Mouse (Mus musculus): ENCODE data around the gene Clec16a. TPM values are rescaled to one million over a fixed set of nuclear protein-coding genes. Genes with fewer than 3 reads are reported as not detected.

Clec16a gene
- total RNA-seq, 2 experiments from 2014 or later, result 64.0 to 67.3 TPM

- DNase-seq (ENCODE audit: low spot score), result no peak
Observed at GRCm38 (mm10) chr16:10641146-10641545, 96.0 kb downstream of the Clec16a start.

DNA sequence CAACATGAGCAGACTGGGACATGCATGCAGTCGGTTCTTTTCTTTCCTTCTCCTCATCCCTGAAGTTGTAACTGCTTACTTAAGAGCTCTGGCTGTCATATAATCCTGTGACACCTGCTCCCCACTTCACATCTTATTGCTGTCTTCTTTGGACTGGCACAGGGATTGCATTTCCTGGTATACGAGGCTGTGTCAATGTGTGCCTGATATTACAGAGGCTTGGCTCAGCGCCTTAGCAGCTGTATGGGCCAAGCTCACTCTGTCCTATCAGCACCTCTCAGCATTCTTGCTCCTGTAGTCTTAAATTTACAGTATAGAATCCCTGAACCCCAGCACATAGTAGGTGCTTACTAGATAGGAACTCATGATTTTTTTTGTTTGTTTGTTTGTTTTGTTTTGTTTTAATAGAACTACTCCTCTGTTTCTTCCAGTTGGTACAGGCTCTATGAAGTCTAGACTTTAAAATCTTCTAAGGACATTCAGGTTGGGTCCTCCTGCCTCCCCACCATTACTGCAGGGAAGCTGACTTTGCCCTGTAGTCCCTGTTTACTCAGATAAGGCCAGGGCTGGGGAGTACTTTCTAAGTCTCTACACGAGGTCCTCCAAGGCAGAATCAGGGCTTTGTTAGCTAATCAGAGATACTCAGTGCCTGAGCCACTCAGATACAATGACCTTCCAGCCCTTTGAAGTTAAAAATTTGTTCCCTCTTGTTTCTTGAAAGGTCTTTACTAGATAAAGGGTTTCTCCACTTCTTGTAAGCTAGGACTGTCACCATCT, 97.9 kb downstream of the Clec16a start:
- DNase-seq (ENCODE audit: low spot score), result peak; percentile 72

GRCm38 (mm10) chr16:10644238-10644637, 99.1 kb downstream of the Clec16a start:
- no peak for DNase-seq (ENCODE audit: low spot score)

GRCm38 (mm10) chr16:10644731-10645130, 99.6 kb downstream of the Clec16a start:
- no peak for DNase-seq (ENCODE audit: low spot score)

- DNase-seq (ENCODE audit: low spot score), result no peak
Observed at GRCm38 (mm10) chr16:10651804-10652203, 106.7 kb downstream of the Clec16a start.

DNA sequence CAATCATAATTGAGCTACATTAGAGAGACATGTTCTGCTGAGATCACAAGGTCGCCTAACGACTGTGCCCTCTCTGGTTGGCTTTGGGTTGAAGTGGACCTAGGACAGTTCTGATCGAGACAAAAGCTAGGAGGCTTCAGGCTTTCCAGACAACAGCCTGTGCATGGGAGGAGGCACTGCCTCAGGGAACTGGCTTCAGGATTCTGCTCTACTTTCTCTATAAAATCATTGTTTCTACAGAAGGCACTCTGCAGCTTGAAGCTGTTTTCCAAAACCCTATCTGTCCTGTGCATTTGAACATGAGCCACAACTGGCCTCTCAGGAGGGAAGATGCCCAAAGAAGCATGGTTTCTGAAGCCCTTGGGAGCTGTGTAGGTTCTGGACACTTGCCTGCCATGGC, 107.8 kb downstream of the Clec16a start:
- no peak for DNase-seq (ENCODE audit: low spot score)

- no peak for DNase-seq (ENCODE audit: low spot score)
Observed at GRCm38 (mm10) chr16:10655236-10655635, 110.1 kb downstream of the Clec16a start.

- no peak for DNase-seq (ENCODE audit: low spot score)
Observed at GRCm38 (mm10) chr16:10655926-10656325, 110.8 kb downstream of the Clec16a start.

DNA sequence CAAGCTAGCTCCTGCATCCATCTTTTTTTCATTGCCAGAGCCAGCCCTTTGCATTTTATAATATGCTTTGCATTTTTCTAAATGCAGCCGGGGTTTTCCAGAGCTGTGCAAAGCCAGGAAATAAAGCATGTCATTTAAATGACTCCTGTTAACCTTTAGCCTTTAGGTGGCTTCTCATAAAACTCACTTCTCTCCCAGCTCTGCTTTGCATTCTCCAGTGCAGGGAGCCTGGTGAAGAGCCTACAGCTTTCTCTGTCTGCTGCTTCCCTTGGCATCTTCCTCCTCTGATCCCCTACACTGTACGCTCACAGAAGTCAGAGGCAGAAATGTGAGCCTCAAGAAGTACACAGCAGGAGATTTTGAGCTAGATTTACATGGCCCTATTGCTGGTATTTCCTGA, 111.3 kb downstream of the Clec16a start:
- no peak for DNase-seq (ENCODE audit: low spot score)

GRCm38 (mm10) chr16:10656939-10657338, 111.8 kb downstream of the Clec16a start:
- no peak for DNase-seq (ENCODE audit: low spot score)

DNA sequence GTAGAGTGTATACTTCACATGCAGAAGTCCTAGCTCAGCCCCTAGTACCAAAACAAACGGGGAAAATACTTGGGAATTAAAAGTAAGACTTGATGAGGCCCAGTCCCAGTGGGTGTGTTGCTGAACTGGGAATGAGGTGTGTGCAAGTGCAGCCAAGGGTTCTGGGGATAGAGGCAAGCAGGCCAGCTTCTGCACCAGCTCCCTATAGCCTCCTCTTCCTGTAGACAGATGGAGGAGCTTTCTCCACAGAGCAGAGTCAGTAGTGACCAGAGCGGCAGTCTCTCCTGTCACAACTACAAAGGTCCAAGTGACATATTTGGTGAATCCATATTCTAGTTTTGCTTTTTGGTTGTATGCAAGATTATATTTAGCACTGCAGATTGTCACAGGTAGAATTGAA, 114.1 kb downstream of the Clec16a start:
- DNase-seq (ENCODE audit: low spot score), result no peak

- no peak for DNase-seq (ENCODE audit: low spot score)
Observed at GRCm38 (mm10) chr16:10660526-10660925, 115.4 kb downstream of the Clec16a start.

DNA sequence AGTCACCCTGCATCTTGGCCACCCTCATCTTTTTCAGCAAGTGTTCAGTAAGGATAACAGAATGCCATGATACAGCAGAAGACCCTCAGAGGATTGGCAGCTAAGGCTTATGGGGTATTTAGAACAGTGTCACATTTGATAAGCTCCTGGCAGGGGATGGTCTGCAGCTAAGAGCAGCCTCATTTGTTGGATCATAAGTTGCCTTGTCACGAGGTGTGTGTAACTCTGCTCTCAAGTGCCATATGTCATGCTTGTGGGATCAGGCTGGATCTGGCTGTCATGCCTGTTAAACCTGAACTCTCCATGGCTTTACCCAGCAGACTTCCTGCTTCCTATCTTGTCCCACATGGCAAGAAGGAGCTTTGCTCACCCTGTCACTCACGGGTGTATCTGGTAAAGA, 116.2 kb downstream of the Clec16a start:
- no peak for DNase-seq (ENCODE audit: low spot score)

DNA sequence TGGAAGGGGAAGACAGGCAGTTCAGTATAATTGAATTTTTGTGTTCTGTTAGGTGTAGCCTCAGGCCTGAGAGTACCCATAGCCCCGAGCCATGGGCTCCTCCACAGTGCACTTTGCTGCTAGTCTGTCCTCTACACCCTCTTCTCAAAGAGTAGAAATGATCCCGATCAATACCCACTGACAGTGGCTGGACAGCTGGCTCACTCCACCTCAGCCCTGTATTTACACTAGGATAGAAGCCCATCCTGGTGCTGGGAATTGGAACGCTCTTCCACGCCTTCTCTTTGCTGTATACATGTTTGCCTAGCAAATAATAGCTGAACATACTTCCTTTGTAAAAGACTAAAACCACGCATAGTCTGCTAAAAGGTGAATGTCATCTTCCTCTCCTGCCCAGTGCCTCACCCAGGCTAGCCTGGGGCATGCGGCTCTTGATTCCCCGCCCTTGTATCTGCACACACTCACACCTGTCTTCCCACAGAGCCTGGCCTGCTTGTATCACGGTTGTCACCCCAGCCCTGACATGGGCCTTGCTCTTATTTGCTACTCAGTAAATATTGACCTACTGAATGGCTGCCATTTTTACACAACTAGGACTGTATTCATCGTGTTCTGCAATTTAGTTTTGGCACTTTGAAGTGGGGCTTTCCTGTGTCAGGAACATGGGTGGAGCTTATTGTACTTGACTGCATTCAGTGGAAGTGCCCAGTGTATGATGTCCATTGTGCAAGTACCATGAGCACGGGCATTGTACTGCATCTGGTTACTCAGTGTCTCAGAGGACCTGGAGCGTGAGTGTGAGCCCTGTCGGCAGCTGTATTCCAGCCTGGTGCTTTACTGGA, 119.0 kb downstream of the Clec16a start:
- DNase-seq (ENCODE audit: low spot score), result no peak

GRCm38 (mm10) chr16:10664921-10665894, 120.1 kb downstream of the Clec16a start:
- no peak for DNase-seq (ENCODE audit: low spot score)

GRCm38 (mm10) chr16:10666766-10667165, 121.6 kb downstream of the Clec16a start:
- DNase-seq (ENCODE audit: low spot score), result no peak

GRCm38 (mm10) chr16:10668453-10668852, 123.3 kb downstream of the Clec16a start:
- DNase-seq (ENCODE audit: low spot score), result no peak

DNA sequence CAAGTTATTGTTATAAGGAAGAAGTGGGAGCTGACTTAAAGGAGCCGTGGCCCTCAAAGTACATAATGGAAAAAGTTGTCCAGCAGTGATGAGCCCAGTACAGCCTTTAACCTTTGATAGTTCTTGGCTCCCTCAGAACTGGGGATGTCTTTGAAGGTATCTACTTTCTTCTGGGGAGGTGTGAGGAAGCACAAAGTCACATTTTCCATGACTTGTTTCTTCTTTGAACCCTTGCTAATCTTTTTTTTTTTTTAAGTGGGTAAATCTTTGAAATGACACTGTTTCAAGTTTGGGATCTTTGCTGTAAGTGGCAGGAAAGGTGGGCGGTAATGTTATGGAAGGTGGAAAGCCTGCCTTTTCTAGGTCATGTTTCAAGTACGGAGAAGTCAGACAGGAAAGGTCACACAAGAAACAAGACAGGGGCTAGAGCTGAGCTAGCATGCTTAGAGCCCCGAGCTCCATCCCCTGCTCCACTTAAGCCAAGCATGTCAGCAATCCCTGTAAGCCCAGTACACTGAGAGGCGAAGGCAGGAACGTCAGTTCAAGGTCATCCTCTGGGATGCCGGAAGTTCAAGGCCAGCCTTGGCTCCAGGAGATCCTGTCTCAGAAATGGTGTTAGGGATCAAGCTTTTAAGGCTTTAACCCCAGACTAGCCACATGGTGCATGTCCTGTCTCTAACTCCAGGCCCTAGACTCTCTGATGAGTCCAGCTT, 124.0 kb downstream of the Clec16a start:
- DNase-seq (ENCODE audit: low spot score), result no peak

DNA sequence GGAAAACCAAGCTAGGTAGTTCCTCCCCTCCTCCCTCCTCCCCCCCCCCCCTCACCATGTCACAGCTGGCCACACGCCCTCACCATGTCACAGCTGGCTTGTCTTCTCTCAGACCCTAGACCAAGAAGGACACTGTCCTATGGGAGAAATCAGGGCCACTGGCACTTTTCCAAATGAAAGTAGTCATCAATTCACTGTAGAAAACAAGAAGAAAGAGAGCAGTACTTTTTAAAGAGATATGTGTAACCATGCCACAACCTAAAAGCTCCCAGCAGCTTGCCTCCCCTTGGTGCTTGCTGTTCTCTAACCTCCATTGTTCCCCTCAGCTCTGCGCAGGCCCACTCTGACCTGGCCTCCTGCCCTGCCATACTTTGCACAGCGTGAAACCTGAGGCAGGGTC, 124.8 kb downstream of the Clec16a start:
- DNase-seq (ENCODE audit: low spot score), result no peak

- no peak for DNase-seq (ENCODE audit: low spot score)
Observed at GRCm38 (mm10) chr16:10672490-10672889, 127.4 kb downstream of the Clec16a start.

DNA sequence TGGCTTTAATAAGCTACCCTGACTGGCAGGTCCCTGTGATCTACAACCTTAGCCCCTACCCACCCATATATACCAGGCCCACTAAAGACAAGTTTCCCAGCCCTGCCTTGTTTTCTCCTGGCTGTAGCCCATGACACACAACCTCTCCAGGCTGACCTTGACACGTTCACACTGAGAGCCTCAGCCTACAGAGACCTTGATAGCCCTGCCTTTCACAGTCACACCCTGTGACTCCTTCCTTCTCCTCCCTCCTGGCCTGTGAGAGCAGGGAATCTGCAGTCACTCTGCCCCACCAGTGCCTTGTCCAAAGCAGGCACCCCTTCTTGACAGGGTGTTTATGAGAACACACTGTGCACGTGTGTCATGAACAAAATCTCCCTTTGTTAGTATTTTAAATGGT, 128.9 kb downstream of the Clec16a start:
- DNase-seq (ENCODE audit: low spot score), result no peak

Measured in gastrocnemius, adult 18-20 months (tissue).